Mouse (Mus musculus): ENCODE data around the gene Wdr70. TPM values are rescaled to one million over a fixed set of nuclear protein-coding genes. Genes with fewer than 3 reads are reported as not detected.

The Wdr70 gene
- total and polyA plus RNA-seq, 3 experiments: 21.9 to 37.1 (median 23.6) TPM

DNA sequence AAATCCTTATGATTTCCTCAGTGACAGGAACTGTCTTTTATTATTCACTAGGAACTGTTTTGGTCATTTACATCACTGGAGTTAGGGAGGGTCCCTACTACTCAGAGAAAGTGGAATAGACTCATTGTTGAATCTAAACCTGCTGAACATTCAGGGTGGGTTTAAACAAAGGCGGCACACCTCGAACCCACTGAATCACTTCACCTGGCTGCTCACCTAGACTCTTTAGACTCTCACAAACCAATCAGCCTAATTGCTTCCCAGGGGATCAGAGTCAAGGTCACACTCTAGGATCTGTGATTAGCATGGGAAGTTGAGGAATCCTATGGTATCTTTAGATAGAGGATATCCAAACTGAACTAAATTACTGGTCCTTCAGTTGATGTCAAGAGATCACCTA, 8.3 kb downstream of the Wdr70 start:
- Histone ChIP-seq H3K27me3 (replicated peaks) (no peaks in the 10 kb centered on the region), H3K79me2 (replicated peaks; ENCODE audit: control insufficient read depth, extremely low read depth, insufficient read depth, poor library complexity, severe bottlenecking) (peaks cover 6% of the 10 kb centered on the region; the same call in 1 of the 2 replicates), H3K27ac (ENCODE audit: insufficient read depth, low read depth) (no peak overlapping the region), H3K9me3 (replicated peaks; ENCODE audit: low read length) (no peaks in the 10 kb centered on the region), H3K4me2 (ENCODE audit: insufficient read depth, low read depth, poor library complexity, severe bottlenecking) (no peak overlapping the region), H3K4me1 (ENCODE audit: control insufficient read depth in 1 of 2, insufficient read depth in 2 of 2) (no peaks in the 10 kb centered on the region), H3K36me3 (replicated peaks in 1 of 2; ENCODE audit: control insufficient read depth in 1 of 2, insufficient read depth in 1 of 2, low read length in 1 of 2) (peaks cover 33 to 43% of the 10 kb centered on the region in 2 experiments), H3K9ac (ENCODE audit: insufficient read depth, low read depth) (no peak overlapping the region), H3K4me3 (replicated peaks in 1 of 3; ENCODE audit: low read depth in 2 of 3, low read length in 2 of 3, poor library complexity in 1 of 3) (no peak overlapping the region)
- TF ChIP-seq E2F4 (IDR thresholded peaks at IDR 0.05; ENCODE audit: insufficient replicate concordance, low read depth, low read length) (no peak), SMC3 (IDR thresholded peaks at IDR 0.05; ENCODE audit: low read depth, low read length) (no peak), EP300 (IDR thresholded peaks at IDR 0.05; ENCODE audit: low read length) (no peak), CHD1 (IDR thresholded peaks at IDR 0.05; ENCODE audit: low read depth, low read length) (no peak), CTCF (conservative IDR thresholded peaks at IDR 0.05 in 1 of 2, IDR thresholded peaks at IDR 0.05 in 1 of 2; ENCODE audit: low read depth in 2 of 2, low read length in 2 of 2) (no peak), TBP (conservative IDR thresholded peaks at IDR 0.05; ENCODE audit: low read depth, low read length) (no peak), RAD21 (IDR thresholded peaks at IDR 0.05; ENCODE audit: low read depth, low read length) (no peak), ZMIZ1 (IDR thresholded peaks at IDR 0.05; ENCODE audit: low read depth, low read length) (no peak), IRF4 (IDR thresholded peaks at IDR 0.05; ENCODE audit: low read depth, low read length) (no peak), USF1 (IDR thresholded peaks at IDR 0.05; ENCODE audit: low read depth, low read length) (no peak), POLR2A (IDR thresholded peaks at IDR 0.05; ENCODE audit: low read depth, low read length) (no peak)
- in situ Hi-C loops (cut with MboI; ENCODE audit: low pct_ligation_motif_present, low pct_unique_long_range_greater_than_20kb, low sequenced_read_pairs) (no loop called here), dilution Hi-C loops (cut with MboI; ENCODE audit: extremely low pct_ligation_motif_present, extremely low pct_unique_long_range_greater_than_20kb, low sequenced_read_pairs) (no loop called here)
- no peak for DNase-seq (ENCODE audit: extremely low read depth)

DNA sequence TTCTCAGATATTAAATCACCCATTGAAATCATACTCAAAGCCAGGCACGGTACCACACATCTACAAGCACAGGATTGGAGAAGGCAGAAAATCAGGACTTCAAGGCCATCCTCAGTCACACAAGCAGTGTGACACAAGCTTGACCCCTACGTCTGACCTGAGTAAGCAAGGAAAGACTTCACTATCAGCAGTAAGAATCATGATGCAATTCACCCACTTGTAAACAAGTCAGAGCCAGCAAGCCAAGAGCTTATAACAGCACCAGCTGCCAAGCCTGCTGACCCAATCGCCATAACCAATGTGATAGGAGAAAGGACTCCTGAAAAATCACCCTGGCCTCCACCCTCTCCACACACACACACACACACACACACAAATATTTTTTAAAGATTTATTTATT, 10.3 kb downstream of the Wdr70 start:
- no peak for TF ChIP-seq KAT2A (IDR thresholded peaks at IDR 0.05; ENCODE audit: insufficient replicate concordance, low read length)
- TF ChIP-seq GABPA (IDR thresholded peaks at IDR 0.05; ENCODE audit: insufficient replicate concordance, low read depth, low read length): no peak
- no peak for TF ChIP-seq MXI1 (IDR thresholded peaks at IDR 0.05; ENCODE audit: low read depth, low read length)
- TF ChIP-seq ZNF384 (IDR thresholded peaks at IDR 0.05; ENCODE audit: low read depth, low read length): no peak
- no peak for TF ChIP-seq ZKSCAN1 (IDR thresholded peaks at IDR 0.05; ENCODE audit: borderline replicate concordance, low read depth, low read length)
- TF ChIP-seq ELF1 (IDR thresholded peaks at IDR 0.05; ENCODE audit: low read depth, low read length): no peak
- no peak for TF ChIP-seq ZC3H11A (IDR thresholded peaks at IDR 0.05; ENCODE audit: low read depth, low read length)
- no peak for TF ChIP-seq TCF12 (IDR thresholded peaks at IDR 0.05; ENCODE audit: low read depth, low read length)
- no peak overlapping the region for H3K4me3 ChIP-seq (replicated peaks in 1 of 3; ENCODE audit: low read depth in 2 of 3, low read length in 2 of 3, poor library complexity in 1 of 3)
- dilution Hi-C loops (cut with MboI; ENCODE audit: extremely low pct_ligation_motif_present, extremely low pct_unique_long_range_greater_than_20kb, low sequenced_read_pairs): no loop called here
- H3K27ac ChIP-seq (ENCODE audit: insufficient read depth, low read depth): no peak overlapping the region
- H3K4me1 ChIP-seq (ENCODE audit: control insufficient read depth in 1 of 2, insufficient read depth in 2 of 2): no peaks in the 10 kb centered on the region
- H3K9ac ChIP-seq (ENCODE audit: insufficient read depth, low read depth): no peak overlapping the region
- peaks cover 24 to 38% of the 10 kb centered on the region in 2 experiments for H3K36me3 ChIP-seq (replicated peaks in 1 of 2; ENCODE audit: control insufficient read depth in 1 of 2, insufficient read depth in 1 of 2, low read length in 1 of 2)
- in situ Hi-C loops (cut with MboI; ENCODE audit: low pct_ligation_motif_present, low pct_unique_long_range_greater_than_20kb, low sequenced_read_pairs): no loop called here
- H3K79me2 ChIP-seq (replicated peaks; ENCODE audit: control insufficient read depth, extremely low read depth, insufficient read depth, poor library complexity, severe bottlenecking): no peaks in the 10 kb centered on the region
- no peak overlapping the region for H3K4me2 ChIP-seq (ENCODE audit: insufficient read depth, low read depth, poor library complexity, severe bottlenecking)
- H3K27me3 ChIP-seq (replicated peaks): no peaks in the 10 kb centered on the region
- DNase-seq (ENCODE audit: extremely low read depth): no peak
- H3K9me3 ChIP-seq (replicated peaks; ENCODE audit: low read length): no peaks in the 10 kb centered on the region
